Mouse (Mus musculus) neural tube, embryonic 11.5 days (tissue): ENCODE data around the gene Rab11fip3. TPM values are rescaled to one million over a fixed set of nuclear protein-coding genes. Genes with fewer than 3 reads are reported as not detected.

Source experiments
- ATAC-seq: fragments of 200-750 bp; cut with Nextera tagmentation; 2 replicates; pipeline ENCODE4 v1.8.0; 2017; ENCODE audit warnings: moderate number of reproducible peaks, mild to moderate bottlenecking, moderate TSS enrichment, moderate library complexity; ENCODE audit not compliant: insufficient read depth, low FRiP score, low TSS enrichment
- DNase-seq: peaks from one replicate; pipeline ENCODE4 v3.0.0-alpha.2; 2015; ENCODE audit warnings: low spot score
- H3K27ac ChIP-seq: fragments of 300-500 bp; sonication (generic); 2 replicates; pipeline ENCODE4 v1.5.1; 2014; ENCODE audit warnings: low read depth, mild to moderate bottlenecking, low read length
- H3K27me3 ChIP-seq: fragments of 300-500 bp; sonication (generic); 2 replicates; pipeline ENCODE4 v1.6.1; 2014; ENCODE audit warnings: mild to moderate bottlenecking, low read length, mixed read lengths; ENCODE audit not compliant: control insufficient read depth, insufficient read depth
- H3K36me3 ChIP-seq: fragments of 300-500 bp; sonication (generic); 2 replicates; pipeline ENCODE4 v1.6.1; 2014; ENCODE audit warnings: mild to moderate bottlenecking, low read length, moderate library complexity, mixed read lengths; ENCODE audit not compliant: control insufficient read depth, insufficient read depth
- H3K4me1 ChIP-seq: fragments of 300-500 bp; sonication (generic); 2 replicates; pipeline ENCODE4 v1.6.1; 2014; ENCODE audit warnings: low read length, mixed read lengths; ENCODE audit not compliant: control insufficient read depth, insufficient read depth
- H3K4me2 ChIP-seq: fragments of 300-500 bp; sonication (generic); 2 replicates; pipeline ENCODE4 v1.6.1; 2014; ENCODE audit warnings: low read depth, mild to moderate bottlenecking, moderate library complexity
- H3K4me3 ChIP-seq: fragments of 300-500 bp; sonication (generic); 2 replicates; pipeline ENCODE4 v1.5.1; 2014; ENCODE audit warnings: low read depth, low read length
- H3K9ac ChIP-seq: fragments of 300-500 bp; sonication (generic); 2 replicates; pipeline ENCODE4 v1.6.1; 2014; ENCODE audit warnings: mild to moderate bottlenecking, low read length
- H3K9me3 ChIP-seq: fragments of 300-500 bp; sonication (generic); 2 replicates; pipeline ENCODE4 v1.6.1; 2016; ENCODE audit warnings: low read length; ENCODE audit not compliant: control insufficient read depth
- WGBS: fragments of 180-500 bp; shearing (Covaris S2); extraction: QIAGEN DNeasy Blood & Tissue Kit; methylation state at CpG from one replicate; pipeline ENCODE4 v1.1.7; 2014; 5-methylcytosine and 5-hydroxymethylcytosine counted together
- polyA plus RNA-seq: library from polyadenylated mRNA; unstranded; fragments of >200 nt; fragmentation: Nextera tagmentation; extraction: Ambion mirVana; gene quantifications from 2 replicates; pipeline ENCODE4 v1.2.1, GENCODE M21; 2014

The Rab11fip3 gene
- polyA plus RNA-seq, 1 experiment from 2014 or later = 24.8 TPM

- Histone ChIP-seq H3K27ac (no peak overlapping the region), H3K4me2 (no peak overlapping the region), H3K27me3 (no peaks in the 10 kb centered on the region), H3K9me3 (no peaks in the 10 kb centered on the region), H3K4me1 (no peaks in the 10 kb centered on the region), H3K36me3 (peaks cover 10% of the 10 kb centered on the region), H3K4me3 (no peak overlapping the region), H3K9ac (no peak overlapping the region)
- no peak for DNase-seq
- WGBS = 86% methylated on average over 5 of the region's 5 CpGs
- no peak for ATAC-seq
Observed at GRCm38 (mm10) chr17:26017949-26018348, 51.4 kb downstream of the Rab11fip3 start.

DNA sequence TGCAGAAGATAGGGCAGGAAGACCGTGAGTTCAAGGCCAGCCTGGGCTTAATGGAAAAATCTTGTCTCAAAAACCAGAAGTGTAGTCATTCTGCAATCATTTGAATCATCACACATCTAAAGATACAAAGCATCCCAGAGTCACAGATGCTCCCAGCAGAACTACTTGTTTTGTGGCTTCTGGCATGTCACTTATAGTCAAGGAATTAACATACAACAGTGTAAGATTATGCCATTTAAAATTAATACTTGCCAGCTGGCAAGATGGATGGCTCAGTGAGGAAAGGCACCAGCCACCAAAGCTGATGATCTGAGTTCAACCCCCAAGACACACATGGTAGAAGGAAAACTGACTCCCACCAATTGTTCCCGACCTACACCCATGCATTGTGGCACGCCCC is 52.3 kb downstream of the Rab11fip3 start:
- Histone ChIP-seq H3K36me3 (peaks cover 14% of the 10 kb centered on the region), H3K4me2 (no peak overlapping the region), H3K4me1 (no peaks in the 10 kb centered on the region), H3K9ac (no peak overlapping the region), H3K9me3 (no peaks in the 10 kb centered on the region), H3K27me3 (no peaks in the 10 kb centered on the region), H3K27ac (no peak overlapping the region), H3K4me3 (no peak overlapping the region)
- ATAC-seq = no peak
- 74% methylated on average over 3 of the region's 3 CpGs for WGBS
- DNase-seq = no peak

- H3K4me3 ChIP-seq = no peak overlapping the region
- H3K27ac ChIP-seq = no peak overlapping the region
- WGBS = 88% methylated on average over 10 of the region's 10 CpGs
- no peaks in the 10 kb centered on the region for H3K27me3 ChIP-seq
- no peak overlapping the region for H3K4me2 ChIP-seq
- no peak overlapping the region for H3K9ac ChIP-seq
- no peak for ATAC-seq
- DNase-seq = no peak
- H3K36me3 ChIP-seq = peaks cover 14% of the 10 kb centered on the region
- no peaks in the 10 kb centered on the region for H3K9me3 ChIP-seq
- no peaks in the 10 kb centered on the region for H3K4me1 ChIP-seq
Observed at GRCm38 (mm10) chr17:26013711-26014110, 55.6 kb downstream of the Rab11fip3 start.

DNA sequence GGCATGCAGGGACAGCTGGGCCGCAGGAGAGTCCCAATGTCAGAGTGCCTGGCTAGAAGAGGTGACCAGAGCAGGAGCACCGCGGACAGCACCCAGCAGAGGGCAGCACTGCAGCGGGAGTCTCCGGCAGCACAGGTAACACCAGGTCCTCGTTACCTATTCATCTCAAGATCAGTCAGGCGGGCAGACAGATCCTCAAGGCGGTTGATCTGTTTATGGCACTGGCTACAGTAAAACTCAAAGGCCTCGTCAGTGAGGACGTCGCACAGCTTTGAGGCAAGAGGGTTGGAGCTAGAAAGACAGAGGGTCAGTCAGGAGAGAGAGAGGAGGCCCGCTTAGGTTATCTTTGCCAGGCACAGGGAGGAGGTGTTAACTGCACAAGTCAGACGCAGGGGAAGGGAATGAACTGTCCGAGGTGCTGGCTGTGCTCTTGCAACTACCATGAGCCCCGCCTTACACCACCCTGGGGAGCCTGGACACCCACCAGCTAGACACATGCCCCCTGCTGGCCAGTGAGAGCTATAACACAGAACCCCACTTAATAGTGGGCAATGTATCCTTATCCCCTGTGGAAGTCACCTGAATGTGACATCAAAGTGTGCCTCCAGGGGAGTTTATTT is 57.4 kb downstream of the Rab11fip3 start:
- ATAC-seq (no peak), DNase-seq (peak; percentile 73)
- Histone ChIP-seq H3K4me2 (no peak overlapping the region), H3K27me3 (no peaks in the 10 kb centered on the region), H3K27ac (no peak overlapping the region), H3K9me3 (no peaks in the 10 kb centered on the region), H3K36me3 (peaks cover 19% of the 10 kb centered on the region), H3K9ac (no peak overlapping the region), H3K4me1 (no peaks in the 10 kb centered on the region), H3K4me3 (no peak overlapping the region)
- 11% methylated on average over 15 of the region's 15 CpGs for WGBS

DNA sequence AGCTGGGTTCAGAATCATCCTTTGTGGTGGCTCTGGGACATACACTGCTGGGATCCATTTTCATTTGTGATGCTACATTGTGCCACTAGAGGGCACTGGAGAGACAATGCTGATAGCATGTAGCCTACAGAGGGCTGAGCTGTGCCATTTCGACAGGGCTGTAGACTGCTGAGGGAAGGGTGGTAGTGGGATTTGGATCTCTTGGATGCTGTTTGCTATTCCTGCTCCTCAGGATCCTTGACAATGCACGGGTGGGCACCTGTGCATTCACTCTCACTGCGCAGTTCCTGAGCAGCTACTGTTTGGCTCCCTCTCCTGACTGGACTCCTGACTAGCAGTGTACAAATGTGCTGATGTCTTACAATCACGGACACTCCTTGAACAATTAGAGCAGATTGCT is 59.8 kb downstream of the Rab11fip3 start:
- Histone ChIP-seq H3K9ac (no peak overlapping the region), H3K27me3 (no peaks in the 10 kb centered on the region), H3K27ac (no peak overlapping the region), H3K4me3 (no peak overlapping the region), H3K36me3 (peaks cover 14% of the 10 kb centered on the region), H3K9me3 (no peaks in the 10 kb centered on the region), H3K4me2 (no peak overlapping the region), H3K4me1 (no peaks in the 10 kb centered on the region)
- DNase-seq = peak; percentile 70
- ATAC-seq = peak; percentile 38; the same call in 1 of the 2 replicates
- WGBS = 38% methylated on average over 4 of the region's 4 CpGs

DNA sequence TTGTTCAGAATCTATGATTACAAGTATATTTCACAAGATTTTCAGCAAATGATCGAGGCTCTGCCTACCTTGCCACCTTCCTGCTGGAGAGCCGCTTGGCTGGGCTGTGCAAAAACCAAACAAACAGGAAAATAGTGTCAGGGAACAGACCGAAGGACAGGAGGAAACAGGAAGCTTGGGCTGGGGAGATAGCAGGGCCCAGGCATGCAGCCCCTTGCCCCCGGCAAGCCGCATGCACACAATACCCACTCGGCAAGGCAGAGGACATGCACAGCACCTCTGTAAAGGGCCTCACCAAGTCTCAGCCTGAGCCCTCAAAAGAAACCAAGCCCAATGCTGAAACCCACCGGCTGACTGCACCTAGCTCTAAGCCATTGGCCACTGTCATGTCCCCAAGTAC is 60.6 kb downstream of the Rab11fip3 start:
- H3K4me1 ChIP-seq = no peaks in the 10 kb centered on the region
- 83% methylated on average over 7 of the region's 7 CpGs for WGBS
- H3K4me2 ChIP-seq = no peak overlapping the region
- H3K27ac ChIP-seq = no peak overlapping the region
- H3K9me3 ChIP-seq = no peaks in the 10 kb centered on the region
- H3K36me3 ChIP-seq = peaks cover 14% of the 10 kb centered on the region
- no peaks in the 10 kb centered on the region for H3K27me3 ChIP-seq
- H3K9ac ChIP-seq = no peak overlapping the region
- no peak for DNase-seq
- ATAC-seq = no peak
- no peak overlapping the region for H3K4me3 ChIP-seq

DNA sequence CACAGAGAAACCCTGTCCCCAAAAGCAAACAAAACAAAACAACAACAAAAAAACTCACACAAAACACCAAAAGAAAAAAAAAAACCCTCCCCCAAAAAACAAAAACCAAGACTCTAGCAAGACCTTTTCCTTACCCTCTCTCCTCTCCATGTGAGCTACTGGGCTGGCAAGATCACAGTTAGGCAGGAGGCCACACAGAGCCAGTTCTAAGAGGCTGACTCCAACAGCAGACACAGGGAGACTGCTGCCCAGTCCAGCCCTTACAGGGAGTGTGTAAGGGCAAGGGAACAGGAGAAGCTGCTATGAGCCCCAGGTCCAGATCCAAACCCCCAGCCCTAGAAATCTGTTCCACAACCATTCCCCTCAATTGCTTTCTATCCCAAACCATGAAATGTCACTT is 61.0 kb downstream of the Rab11fip3 start:
- DNase-seq = no peak
- Histone ChIP-seq H3K27ac (no peak overlapping the region), H3K27me3 (no peaks in the 10 kb centered on the region), H3K4me2 (no peak overlapping the region), H3K4me1 (no peaks in the 10 kb centered on the region), H3K4me3 (no peak overlapping the region), H3K36me3 (peaks cover 13% of the 10 kb centered on the region), H3K9me3 (no peaks in the 10 kb centered on the region), H3K9ac (no peak overlapping the region)
- no peak for ATAC-seq

GRCm38 (mm10) chr17:26007646-26008045 is 61.7 kb downstream of the Rab11fip3 start:
- no peaks in the 10 kb centered on the region for H3K27me3 ChIP-seq
- ATAC-seq (no peak), DNase-seq (no peak)
- no peaks in the 10 kb centered on the region for H3K4me1 ChIP-seq
- WGBS = 83% methylated on average over 2 of the region's 2 CpGs
- no peak overlapping the region for H3K9ac ChIP-seq
- H3K27ac ChIP-seq = no peak overlapping the region
- H3K9me3 ChIP-seq = no peaks in the 10 kb centered on the region
- H3K4me2 ChIP-seq = no peak overlapping the region
- peaks cover 10% of the 10 kb centered on the region for H3K36me3 ChIP-seq
- no peak overlapping the region for H3K4me3 ChIP-seq

GRCm38 (mm10) chr17:26005731-26006450 is 63.5 kb downstream of the Rab11fip3 start:
- no peak overlapping the region for H3K27ac ChIP-seq
- peaks cover 8% of the 10 kb centered on the region for H3K36me3 ChIP-seq
- no peaks in the 10 kb centered on the region for H3K27me3 ChIP-seq
- no peak for ATAC-seq
- H3K9me3 ChIP-seq = no peaks in the 10 kb centered on the region
- DNase-seq = no peak
- no peak overlapping the region for H3K9ac ChIP-seq
- H3K4me3 ChIP-seq = no peak overlapping the region
- no peak overlapping the region for H3K4me2 ChIP-seq
- no peaks in the 10 kb centered on the region for H3K4me1 ChIP-seq
- 83% methylated on average over 10 of the region's 10 CpGs for WGBS
